Mouse (Mus musculus) Patski (cell line): ENCODE results near the gene Cd72. TPM values are rescaled to one million over a fixed set of nuclear protein-coding genes. Genes with fewer than 3 reads are reported as not detected.

Experiments
- ATAC-seq: fragments of 100-300 bp; one replicate; pipeline ENCODE4 v1.8.0; 2021
- CTCF ChIA-PET: fragments of 350-600 bp; sonication (Branson Sonifier 250); formaldehyde crosslinking; loops from one replicate; lab custom pipeline; 2022; ENCODE audit warnings: inconsistent platforms; lab: Charles Lee
- POLR2A ChIA-PET: fragments of 350-600 bp; sonication (Branson Sonifier 250); formaldehyde crosslinking; loops from one replicate; lab custom pipeline; 2022; ENCODE audit warnings: antibody characterized with exemption, inconsistent platforms; lab: Charles Lee
- DNase-seq: peaks from one replicate; pipeline ENCODE4 v3.0.0-alpha.2; 2011; ENCODE audit warnings: low read depth, low spot score
- H3K27me3 ChIP-seq: fragments of 371-371 bp; one replicate; pipeline ENCODE4 v1.5.1; 2021
- CTCF ChIP-seq: fragments of 100-300 bp; IDR thresholded peaks from one replicate; pipeline ENCODE4 v1.5.1; 2021
- in situ Hi-C: fragments of 300-500 bp; cut with MboI; formaldehyde crosslinking; loops from 3 replicates; pipeline ENCODE4 v1.11.1; 2018; ENCODE audit warnings: low pct_unique_long_range_greater_than_20kb, mixed read lengths
- polyA plus RNA-seq: library from polyadenylated mRNA; unstranded; gene quantifications from one replicate; pipeline ENCODE4 v1.2.3, GENCODE M21; 2021

Gene Cd72
- polyA plus RNA-seq, 1 experiment from 2014 or later = 3.3 TPM

DNA sequence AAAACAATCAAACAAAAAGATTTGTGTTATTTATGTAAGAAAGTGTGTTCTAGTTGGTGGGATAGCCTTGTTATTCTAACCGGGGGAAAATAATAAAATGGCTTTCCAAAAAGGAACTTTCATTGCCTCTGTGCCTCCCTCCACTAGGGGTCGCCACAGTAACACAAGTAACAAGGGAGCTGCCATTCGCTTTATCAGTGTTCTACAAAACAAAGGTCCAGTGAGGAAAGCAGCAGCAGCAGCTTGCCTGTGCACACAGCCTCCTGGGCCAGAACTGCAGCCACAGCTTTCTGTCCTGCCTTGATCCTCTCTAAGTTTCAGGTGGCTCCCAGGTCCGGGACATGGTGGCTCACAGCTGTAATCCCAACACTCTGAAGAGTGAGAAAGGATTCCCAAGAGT lies 22.7 kb downstream of the Cd72 start:
- H3K27me3 ChIP-seq = no peaks in the 10 kb centered on the region
- CTCF ChIA-PET = interaction anchor here (1.7 kb wide), 1 partner anchor 164 kb away, joined by 7 read pairs; the partner anchor contains the start of gene Atp8b5
- peak; percentile 18 for ATAC-seq
- in situ Hi-C loops = loop anchor here (10.0 kb wide), 1 partner anchor 233 kb away; the partner anchor contains the start of genes Fam221b and Tmem8b
- POLR2A ChIA-PET = no interaction called here
- TF ChIP-seq CTCF = no peak
- DNase-seq = peak; percentile 30

GRCm38 (mm10) chr4:43428946-43429345 lies 25.5 kb downstream of the Cd72 start, which contains the start of gene Fam166b:
Gene Fam166b, minus strand, starts transcription at chr4:43429134.
- ChIA-PET POLR2A (no interaction called here), CTCF (no interaction called here)
- H3K27me3 ChIP-seq = no peaks in the 10 kb centered on the region
- no peak for TF ChIP-seq CTCF
- in situ Hi-C loops = no loop called here
- ATAC-seq (peak; percentile 6), DNase-seq (no peak)

GRCm38 (mm10) chr4:43428180-43428861 lies 26.1 kb downstream of the Cd72 start:
- in situ Hi-C loops = no loop called here
- CTCF ChIA-PET = no interaction called here
- TF ChIP-seq CTCF = no peak
- DNase-seq (no peak), ATAC-seq (no peak)
- POLR2A ChIA-PET = no interaction called here
- H3K27me3 ChIP-seq = no peaks in the 10 kb centered on the region

DNA sequence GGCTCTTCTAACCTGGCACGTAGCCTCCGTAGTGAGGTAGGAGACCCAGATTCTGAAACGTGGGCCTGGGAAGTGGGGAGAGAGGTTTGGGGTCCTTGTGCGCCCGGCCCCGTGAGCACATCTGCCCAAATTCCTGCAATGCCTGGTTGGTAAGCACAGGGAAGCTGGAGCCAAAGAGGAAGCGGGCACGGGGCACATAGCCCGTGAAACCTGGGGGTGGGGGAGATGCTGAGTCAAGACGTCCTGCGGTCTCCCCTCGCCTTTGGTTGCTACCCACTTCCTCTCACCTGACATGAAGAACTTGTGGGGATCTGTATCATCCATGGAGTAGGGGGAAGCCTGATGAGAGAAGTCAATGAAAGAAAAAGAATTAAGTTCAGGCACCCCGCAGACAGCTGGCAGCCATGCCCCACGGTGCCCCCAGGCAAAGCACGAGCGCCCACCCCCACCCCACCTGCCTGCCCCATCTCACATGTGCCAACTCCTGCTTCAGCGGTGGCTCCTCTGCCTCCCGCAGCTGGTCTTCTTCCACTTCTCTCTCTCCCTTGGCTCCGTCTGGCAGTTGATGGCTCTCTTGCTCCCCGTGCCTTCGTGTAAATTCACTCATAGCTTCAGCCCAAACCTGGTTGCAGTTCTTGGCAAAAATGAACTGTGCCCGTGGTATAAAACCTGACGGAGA lies 26.8 kb downstream of the Cd72 start:
- H3K27me3 ChIP-seq = no peaks in the 10 kb centered on the region
- in situ Hi-C loops = no loop called here
- no peak for TF ChIP-seq CTCF
- POLR2A ChIA-PET = no interaction called here
- no peak for DNase-seq
- CTCF ChIA-PET = no interaction called here
- ATAC-seq = no peak

DNA sequence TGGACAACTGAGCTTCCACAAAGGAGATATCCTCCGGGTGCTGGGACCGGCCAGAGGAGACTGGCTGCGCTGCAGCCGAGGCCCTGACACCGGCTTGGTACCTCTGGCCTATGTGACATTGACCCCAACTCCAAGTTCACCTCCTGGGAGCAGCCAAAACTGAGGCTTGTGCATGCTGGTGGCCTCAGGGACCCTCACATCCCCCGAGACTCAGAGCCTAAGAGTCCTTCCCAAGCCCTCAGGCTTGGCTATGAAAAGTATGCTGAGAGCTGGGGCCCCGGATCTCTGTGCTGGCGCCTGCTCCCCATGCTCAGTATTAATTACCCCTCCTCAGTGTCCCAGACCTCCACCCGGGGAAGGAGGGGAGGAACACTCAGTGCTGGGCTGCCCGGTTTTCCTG lies 27.9 kb downstream of the Cd72 start:
- H3K27me3 ChIP-seq = no peaks in the 10 kb centered on the region

GRCm38 (mm10) chr4:43425648-43426380 lies 28.6 kb downstream of the Cd72 start:
- in situ Hi-C loops = no loop called here
- ATAC-seq (no peak), DNase-seq (no peak)
- ChIA-PET CTCF (no interaction called here), POLR2A (no interaction called here)
- H3K27me3 ChIP-seq = no peaks in the 10 kb centered on the region
- no peak for TF ChIP-seq CTCF

More for the DNA sequence above, 27.9 kb downstream of the Cd72 start:
- TF ChIP-seq CTCF = no peak
- no peak for DNase-seq
- in situ Hi-C loops = no loop called here
- ChIA-PET CTCF (no interaction called here), POLR2A (no interaction called here)
- no peak for ATAC-seq

DNA sequence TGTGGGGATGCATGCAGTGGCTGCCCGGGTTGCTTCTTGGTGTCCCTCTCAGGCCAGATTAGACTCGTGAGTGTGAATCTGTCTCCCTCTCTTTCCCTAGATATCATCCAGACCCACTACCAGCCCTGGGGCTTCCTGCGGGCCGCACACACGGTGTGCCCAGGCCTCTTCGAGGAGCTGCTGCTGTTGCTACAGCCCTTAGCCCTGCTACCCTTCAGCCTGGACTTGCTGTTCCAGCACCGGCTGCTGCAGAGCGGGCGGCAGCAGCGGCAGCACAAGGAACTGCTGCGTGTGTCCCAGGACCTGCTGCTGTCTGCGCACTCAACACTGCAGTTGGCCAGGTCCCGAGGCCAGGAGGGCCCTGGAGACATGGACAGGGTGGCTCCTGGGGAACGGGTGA lies 29.2 kb downstream of the Cd72 start:
- DNase-seq = no peak
- no peak for TF ChIP-seq CTCF
- no peaks in the 10 kb centered on the region for H3K27me3 ChIP-seq
- ATAC-seq = no peak
- ChIA-PET POLR2A (no interaction called here), CTCF (no interaction called here)
- in situ Hi-C loops = no loop called here

DNA sequence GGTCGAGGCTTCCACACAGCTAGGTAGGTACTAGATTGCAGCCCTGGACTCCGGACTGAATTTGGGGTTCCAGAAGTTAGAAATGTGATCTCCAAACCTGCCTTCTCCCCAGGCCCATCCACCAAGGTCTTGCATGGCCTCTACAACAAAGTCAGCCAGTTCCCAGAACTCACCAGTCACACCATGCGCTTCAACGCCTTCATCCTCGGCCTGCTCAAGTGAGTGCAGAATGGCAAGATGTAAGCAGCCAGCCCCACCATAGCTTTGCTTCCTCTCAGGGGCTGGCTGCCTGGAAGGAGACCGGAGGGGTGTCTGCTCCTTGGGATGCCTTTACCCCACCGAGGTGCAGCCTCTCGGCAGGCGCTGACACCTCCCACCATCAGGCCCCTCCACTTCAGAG lies 30.4 kb downstream of the Cd72 start:
- no peak for DNase-seq
- POLR2A ChIA-PET = no interaction called here
- no peak for ATAC-seq
- no peaks in the 10 kb centered on the region for H3K27me3 ChIP-seq
- in situ Hi-C loops = loop anchor here (5.0 kb wide), 2 partner anchors 157 to 377 kb away; partner anchors contain the start of genes Atp8b5 and Fam214b
- CTCF ChIA-PET = interaction anchor here (1.3 kb wide), 1 partner anchor 372 kb away, joined by 3 read pairs; no protein-coding TSS in a partner anchor
- TF ChIP-seq CTCF = no peak

DNA sequence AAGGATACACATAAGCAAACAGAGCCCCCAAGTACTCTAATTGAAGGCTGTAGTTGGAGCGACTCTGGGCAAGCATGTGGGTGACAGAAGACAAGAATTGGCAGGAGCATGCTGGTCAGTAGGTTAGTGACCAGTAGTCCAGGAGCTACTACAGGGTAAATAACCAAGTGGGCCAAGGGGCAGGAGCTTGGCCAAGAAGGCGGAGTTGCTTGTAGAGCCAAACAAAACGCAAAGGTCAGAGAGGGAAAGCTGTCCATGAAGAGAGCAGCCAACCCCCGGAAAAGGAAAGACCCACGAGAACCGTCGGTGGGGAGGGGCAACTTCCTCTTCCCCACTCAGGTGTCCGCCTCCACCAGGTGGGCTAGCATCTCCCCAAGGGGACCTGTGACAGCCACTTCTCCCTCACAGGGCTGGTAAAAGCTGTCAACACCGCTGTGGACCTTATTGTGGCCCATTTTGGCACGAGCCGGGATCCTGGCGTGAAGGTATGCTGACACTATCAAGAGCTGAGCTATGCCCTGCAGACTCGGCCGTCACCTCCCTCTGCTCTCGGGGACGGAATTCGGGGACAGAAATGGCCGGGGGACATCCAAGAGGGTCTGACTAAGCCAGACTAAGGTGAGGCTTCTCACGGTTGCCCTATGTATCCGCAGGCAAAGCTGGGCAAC lies 31.0 kb downstream of the Cd72 start:
- DNase-seq (no peak), ATAC-seq (no peak)
- ChIA-PET POLR2A (no interaction called here), CTCF (interaction anchor here (1.3 kb wide), 1 partner anchor 372 kb away, joined by 3 read pairs; no protein-coding TSS in a partner anchor)
- H3K27me3 ChIP-seq = no peaks in the 10 kb centered on the region
- in situ Hi-C loops = loop anchor here (5.0 kb wide), 2 partner anchors 156 to 376 kb away; partner anchors contain the start of genes Atp8b5 and Fam214b
- TF ChIP-seq CTCF = no peak
